Mouse (Mus musculus): Measurements from ENCODE around the gene Akap7.

Gene Akap7

DNA sequence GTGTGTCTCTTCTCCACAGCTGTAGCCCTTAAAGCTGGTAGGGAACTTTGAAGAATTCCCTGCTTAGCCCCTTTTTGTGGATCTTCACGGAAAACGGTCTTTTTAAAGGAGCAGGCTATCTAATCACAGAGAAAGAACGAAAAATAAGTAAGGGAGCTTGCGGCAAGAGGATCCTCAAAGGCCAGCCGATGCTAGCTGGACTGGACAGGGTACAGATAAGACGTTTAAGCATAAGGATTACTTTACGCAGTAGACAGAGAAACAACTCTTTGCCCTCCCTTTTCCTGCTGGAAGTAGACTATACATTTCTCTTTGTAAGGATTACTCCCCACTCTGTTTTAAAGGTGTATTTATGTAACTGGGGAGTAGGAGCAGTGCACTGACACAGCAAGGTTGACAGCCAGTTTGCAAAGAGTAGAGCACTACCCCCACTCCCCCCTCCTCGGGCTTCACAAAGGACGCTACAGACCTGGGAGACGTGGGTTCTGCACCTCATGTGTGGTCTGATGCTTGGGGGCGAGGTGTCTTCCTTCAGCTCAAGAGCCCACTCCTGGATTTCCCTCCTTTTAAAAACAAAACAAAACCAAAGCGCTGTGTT lies 9.9 kb downstream of the Akap7 start:
- DNase-seq (ENCODE audit: low read depth, low spot score): no peak

DNA sequence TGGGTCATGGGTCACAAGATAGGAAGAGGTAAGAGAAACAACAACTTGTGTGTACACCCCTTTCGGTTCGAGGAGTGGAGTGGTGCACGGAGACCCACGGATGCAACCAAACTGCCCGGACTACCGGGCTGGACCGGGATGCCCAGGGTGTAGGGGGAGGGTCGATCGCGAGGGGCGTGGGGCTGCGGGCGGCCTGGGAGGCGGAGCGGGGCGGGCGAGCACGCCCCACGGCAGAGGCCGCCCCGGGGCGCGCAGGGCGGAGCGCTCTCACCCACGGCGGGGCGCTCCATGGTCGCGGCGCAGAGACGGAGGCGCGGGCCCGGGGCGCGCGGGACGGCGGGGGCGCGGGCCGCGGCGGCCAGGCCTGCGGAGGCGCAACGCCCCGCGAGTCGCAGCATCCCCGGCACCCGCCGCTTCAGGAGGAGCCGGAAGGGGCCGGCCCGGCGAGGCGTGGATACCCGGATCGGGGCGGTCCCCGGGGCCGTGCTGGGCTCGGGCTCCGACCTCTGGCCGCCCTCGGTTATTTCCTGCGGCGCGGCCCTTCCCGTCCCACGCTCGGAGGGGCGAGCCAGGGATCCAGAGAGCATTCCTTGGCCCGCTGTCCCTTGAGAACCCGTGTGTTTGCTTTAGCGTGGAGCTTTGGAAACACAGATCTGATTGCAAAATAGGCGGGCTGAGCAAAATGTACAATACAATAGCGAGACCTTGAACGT lies 10.9 kb downstream of the Akap7 start:
- peak; percentile 77 for DNase-seq (ENCODE audit: low read depth, low spot score)

DNA sequence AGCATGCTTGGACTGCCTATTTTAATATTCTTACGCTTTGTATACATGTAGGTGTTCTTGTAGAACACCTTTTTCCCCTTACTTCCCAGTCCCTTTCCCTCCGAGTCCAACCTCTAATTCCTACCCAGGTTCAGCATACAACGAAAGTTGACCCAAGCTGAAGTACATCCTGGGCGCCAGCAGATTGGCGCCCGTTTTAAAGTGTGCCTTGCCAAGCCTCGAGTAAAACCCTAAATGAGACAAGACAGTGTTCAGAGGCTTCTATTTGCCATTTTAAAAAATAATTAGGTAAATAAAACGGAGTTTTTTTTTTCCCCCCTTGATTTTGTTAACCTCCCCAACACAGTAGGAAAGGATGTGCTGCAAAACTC lies 11.4 kb downstream of the Akap7 start:
- no peak for DNase-seq (ENCODE audit: low read depth, low spot score)

DNA sequence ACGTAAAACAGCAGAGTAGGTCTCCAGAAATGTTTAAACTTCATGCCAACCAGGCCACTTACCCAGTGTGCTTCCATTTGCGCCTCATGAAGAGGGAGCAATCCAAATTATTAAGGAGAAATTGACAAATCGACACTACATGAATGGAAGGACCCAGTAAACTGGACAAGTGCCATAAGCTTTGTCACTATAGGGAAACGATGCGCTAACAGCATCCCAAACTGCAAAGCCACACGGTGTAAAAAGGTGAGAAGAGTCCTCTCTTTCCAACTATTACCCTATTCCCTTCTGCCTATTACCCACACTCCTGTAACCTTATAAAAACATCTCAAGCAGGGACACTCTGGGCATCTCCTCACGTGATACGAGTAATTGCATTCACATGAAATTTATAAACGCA lies 11.8 kb downstream of the Akap7 start:
- no peak for DNase-seq (ENCODE audit: low read depth, low spot score)

DNA sequence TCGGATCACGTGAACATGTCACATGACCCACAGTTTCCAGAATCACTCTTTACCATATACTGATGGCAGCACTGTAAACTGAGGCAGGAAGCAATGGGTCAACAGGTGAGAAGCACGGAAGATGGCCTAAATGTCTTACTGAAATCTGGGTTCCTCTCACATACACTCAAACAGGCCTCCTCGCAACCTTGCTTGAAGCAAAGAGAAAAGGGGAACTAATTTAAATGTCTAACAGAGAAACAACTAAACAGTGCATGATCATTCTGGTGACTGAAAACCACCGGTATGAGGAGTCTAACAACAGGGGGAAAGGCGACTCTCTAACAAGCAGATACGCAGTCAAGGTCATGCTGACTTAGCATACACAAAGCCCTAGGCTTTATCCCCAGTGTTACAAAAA lies 12.7 kb downstream of the Akap7 start:
- no peak for DNase-seq (ENCODE audit: low read depth, low spot score)

DNA sequence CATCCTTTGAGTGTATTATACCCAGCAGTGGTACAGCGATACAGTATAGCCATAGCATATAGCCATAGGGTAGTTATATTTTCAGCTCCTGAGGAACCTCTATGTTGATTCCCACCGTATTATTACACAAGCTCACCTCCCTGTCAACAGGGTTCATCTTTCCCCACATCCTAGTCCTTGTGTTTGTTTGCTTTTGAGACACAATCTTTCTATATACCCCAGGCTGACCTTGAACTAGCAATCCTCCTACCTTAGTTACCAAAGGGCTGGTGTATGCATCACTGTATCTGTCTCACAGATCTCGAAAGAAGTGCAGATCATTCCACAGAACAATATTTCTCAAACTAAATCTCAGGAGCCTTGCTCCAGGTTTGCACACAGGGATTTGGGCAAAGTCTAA lies 13.9 kb downstream of the Akap7 start:
- DNase-seq (ENCODE audit: low read depth, low spot score): no peak

DNA sequence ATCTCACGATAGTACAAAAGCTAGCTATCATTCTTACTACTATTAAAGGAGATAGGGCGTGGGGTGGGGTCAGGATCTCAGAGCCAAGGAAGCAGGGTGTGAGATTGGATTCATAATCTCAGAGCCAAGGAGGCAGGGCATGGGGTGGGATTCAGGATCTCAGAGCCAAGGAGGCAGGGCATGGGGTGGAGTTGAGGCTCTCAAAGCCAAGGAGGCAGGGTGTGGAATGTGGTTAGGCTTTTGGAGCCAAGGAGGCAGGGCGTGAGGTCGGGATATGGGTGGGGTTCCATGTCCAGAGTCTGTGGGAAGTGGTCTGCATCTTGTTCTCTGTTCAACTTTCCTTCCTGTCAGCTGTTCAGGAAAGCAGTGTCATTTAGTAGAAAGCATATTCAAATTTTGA lies 16.6 kb downstream of the Akap7 start:
- DNase-seq (ENCODE audit: low read depth, low spot score): no peak

DNA sequence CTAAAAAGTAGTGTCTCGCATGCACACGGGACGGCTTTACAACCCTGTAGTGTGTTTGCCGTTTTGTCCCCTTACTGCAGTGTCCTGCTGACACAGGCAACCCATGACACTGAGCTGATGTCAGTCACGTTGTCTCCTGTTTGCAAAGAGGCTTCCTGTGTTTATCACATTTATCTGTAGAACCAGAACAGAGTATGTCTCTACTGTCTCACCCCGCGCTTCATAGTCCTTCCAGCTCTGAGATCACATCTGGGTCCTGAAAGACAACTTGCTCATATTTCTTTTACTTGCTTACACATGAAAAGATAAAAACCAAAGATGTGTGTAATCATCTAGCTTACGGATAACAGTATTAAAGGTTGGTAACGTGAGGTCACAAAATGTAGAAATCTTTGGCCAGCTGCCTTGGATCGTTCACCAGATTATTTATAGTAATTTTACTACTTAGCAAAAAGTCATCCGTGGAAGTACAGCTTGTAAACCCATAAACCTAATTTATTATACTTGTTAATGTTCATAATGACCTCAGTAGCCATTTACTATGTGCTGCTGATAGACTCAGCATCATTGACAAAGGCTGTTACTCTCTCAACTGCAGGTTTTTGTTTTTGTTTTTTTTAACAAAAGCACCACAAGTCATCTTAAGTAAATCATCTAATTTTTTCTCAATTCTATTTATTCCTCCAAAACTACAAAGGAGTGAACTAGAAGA lies 22.4 kb downstream of the Akap7 start:
- no peak for DNase-seq (ENCODE audit: low read depth, low spot score)

DNA sequence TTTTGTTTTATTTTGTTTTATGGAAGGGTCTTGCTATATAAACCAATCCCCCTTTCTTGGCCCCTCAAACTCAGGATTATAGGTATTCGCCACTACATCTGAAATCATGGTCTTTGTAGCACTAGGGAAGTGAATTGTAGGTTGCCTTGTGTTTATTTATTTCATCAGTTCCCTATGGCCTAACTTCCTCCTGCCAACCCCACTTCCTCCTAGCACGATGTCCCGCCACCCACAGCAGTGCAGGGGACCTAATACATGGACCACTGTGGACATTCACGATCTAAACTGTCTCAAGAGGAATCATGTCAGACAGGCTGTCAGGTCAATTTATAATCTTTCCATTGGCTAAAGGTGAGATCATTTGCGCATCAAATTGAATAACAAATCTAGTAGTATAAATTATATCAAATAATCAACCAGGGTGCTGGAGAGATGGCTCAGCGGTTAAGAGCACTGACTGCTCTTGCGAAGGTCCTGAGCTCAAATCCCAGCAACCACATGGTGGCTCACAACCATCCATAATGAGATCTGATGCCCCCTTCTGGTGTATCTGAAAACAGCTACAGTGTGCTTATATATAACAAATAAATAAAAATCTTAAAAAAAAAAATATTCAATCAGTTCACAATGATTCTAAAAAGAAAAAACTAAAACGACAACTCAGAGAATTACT lies 23.1 kb downstream of the Akap7 start:
- no peak for DNase-seq (ENCODE audit: low read depth, low spot score)

DNA sequence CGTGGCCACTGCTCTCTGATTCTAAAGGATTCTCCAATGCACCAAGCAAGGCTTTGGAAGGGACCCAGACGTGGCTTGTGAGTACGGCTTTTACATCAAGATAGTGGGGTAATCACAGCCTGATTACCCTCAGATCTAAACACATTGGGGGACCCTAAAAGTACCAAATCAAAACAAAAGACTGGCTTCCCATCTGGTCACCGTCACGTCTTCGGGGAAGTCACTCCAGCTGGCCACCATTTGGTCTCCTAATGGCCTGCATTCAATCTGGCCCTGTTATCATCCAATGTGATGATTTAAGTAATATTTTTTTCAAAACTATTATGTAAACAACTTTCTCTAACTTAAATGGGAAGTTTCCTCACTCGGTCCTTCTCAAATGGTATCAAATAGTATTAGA lies 24.3 kb downstream of the Akap7 start:
- no peak for DNase-seq (ENCODE audit: low read depth, low spot score)

DNA sequence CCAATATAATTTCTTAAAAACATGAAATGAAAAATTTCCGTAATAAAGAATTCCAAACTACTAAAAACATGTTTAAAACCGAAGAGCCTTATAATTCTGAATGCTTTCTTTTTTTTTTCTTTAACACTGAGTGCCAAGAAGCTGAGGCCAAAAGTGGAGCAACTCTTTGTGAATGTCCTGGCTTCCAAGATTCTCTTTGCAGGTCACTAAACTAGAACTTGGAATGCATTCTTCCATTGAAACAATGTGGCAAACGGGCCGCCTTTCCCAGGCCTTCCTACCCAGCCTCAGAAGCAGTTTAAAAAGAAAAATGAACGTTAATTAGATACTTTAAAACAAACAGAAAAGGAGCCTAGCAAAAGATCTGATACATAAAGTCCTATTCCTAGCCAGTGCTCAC lies 27.5 kb downstream of the Akap7 start:
- no peak for DNase-seq (ENCODE audit: low read depth, low spot score)

DNA sequence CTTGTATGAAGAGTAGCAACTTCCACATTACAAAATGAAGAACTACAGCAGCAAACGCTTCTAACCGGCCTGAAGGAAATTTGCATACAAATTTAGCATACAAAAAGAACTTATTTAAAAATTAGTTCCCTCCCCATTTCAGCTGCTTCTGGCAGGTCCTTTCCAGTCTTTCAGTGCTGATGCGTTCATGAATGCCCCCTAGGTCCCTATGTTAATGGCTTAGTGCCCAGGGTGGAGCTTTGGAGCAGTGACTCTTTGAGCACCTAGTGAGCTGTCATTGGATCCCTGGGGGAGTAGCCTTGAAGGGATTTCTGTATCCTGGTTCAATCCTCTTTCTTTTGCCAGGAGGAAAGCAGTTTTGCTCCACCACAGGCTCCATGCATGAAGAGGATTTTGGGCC lies 28.3 kb downstream of the Akap7 start:
- no peak for DNase-seq (ENCODE audit: low read depth, low spot score)

DNA sequence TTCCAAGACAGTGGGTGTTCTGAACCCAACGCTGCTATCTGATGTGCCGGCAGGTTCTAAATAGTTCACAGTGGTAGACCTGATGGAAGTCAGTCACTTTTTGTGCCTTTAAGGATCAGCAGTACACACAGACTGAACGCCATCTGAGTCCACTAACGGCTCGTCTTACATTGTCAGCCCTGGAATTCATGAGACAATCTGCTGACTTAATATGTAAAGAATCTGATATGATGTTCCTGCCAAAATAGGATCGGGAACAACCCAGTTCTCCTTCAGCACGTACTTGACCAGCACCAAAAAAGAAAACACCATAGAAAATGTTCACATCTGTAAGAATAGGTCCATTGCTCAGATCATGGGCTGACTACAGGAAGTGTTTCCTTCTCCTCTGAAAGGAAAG lies 32.2 kb downstream of the Akap7 start:
- no peak for DNase-seq (ENCODE audit: low read depth, low spot score)

DNA sequence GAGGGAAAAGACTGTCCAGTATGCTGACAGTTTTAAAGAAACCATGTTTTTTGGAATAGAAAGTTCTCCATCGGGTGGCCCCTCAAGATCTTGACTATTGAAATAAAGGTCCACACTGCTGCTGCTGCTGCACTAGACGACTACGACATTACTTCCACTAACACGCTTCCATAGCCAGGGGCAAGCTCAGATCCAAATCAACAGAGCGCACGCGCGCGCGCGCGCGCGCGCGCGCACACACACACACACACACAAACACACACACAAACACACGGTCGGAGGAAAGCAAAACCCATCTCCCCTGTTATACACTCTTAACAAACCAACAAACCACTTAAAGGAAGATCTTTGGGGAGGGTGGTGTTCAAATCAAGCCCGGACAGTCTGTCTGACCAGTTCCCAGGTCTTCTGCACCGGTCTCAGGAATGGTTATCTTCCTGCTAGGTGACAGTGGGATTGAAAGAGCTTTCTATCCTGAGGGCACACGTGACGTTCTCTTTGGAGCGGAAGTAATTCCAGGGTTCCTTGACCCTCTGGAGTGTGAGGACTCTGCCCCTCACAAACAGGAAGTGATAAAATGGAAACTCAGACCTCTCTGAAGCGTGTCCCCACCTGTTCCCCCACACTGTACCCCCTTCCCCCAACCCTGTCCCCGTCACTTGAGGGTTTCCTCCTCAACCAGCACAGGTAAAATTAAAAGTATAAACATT lies 32.9 kb downstream of the Akap7 start:
- no peak for DNase-seq (ENCODE audit: low read depth, low spot score)

DNA sequence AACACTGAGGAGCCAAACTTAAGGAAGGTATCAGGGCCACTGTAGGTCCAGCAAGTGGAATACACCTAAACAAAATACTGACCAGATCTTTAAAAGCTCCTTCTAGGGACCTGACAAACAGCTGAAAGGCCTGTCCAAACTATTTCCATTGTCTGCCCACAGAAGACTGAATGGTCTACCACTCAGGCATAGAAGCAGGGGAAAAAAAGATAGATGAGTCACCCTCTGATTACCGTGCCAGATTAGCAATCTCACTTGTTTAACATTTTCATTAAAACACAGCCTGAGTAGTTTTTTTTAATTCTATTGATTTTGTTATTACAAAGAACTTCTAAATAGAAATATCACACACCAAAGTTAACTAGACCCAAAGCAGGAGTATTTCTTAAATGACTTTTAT lies 33.9 kb downstream of the Akap7 start:
- no peak for DNase-seq (ENCODE audit: low read depth, low spot score)

DNA sequence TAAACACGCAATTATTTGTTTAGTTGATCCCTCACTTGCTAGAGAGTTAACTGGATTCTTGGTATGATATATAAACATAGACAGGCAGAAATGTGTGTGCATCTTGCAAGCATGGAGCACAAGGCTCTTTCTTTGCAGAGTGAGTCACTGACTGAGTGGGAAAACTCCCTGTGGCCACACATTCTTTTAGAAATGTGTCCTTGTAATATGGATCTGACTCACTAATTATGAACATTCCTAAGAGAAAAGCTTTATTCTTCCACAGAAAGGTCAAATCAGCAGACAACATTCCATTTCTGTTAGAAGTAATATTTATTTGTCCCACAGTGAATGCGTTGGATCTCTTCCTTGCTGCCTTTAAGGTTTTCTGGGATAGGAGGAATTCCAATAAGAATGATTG lies 35.9 kb downstream of the Akap7 start:
- DNase-seq (ENCODE audit: low read depth, low spot score): no peak

DNA sequence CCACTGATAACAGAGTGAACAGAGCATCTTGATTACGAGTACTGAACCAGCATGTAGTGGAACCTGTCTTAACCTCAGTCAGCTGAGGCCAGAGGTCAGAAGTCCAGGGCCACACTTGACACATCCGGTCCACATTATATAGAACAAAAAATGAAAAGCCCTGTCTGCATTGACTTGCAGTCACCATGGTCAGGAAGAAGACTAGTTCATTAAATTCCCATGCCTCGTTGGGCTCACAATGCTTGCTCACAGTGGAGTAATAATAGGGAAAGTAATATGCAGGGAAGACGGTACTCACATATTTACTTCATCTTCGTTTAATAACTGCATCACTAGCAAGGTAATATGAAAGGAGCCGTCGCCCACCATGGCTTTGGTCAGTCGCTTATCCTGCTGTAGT lies 36.5 kb downstream of the Akap7 start:
- no peak for DNase-seq (ENCODE audit: low read depth, low spot score)

DNA sequence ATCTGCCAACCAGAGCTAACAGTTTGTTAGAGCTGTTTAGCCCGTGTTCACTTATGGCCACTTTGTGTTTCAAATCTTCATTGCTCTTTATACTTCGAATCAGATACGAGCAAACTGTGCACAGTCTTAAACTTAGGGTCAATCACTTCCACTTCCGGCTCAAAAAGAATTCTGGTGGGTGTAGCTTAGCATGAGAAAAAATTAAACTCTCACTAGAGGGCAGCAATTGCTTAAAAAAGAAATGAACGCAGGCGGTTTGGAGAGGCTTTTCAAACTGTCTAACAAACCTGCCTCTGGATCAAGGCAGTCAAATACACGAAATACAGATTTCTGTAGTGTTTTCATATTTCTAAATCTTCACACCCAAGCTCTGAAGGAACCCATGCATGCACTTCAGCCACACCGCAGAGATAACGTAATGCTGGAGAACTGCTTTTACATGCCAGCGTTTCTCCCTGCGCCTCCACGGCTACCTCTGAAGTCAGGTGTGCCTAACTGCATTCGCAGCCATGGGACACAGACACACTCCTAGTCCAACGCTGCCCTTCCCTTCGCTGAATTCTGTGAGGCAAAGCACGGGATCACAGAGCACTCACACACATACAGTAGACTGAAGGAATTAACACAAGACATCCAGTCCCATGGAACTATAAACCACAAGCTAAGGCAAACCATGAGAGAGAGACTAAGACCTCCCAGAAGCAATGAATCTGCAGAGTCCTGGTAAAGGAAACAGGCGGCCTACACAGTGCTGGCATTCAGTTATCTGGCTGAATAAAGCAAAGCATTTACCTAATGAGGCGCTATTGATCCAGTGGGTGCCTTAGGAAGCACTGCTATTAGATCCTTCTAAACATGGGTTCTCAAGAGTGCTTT lies 39.0 kb downstream of the Akap7 start:
- peak; percentile 49 for DNase-seq (ENCODE audit: low read depth, low spot score)

DNA sequence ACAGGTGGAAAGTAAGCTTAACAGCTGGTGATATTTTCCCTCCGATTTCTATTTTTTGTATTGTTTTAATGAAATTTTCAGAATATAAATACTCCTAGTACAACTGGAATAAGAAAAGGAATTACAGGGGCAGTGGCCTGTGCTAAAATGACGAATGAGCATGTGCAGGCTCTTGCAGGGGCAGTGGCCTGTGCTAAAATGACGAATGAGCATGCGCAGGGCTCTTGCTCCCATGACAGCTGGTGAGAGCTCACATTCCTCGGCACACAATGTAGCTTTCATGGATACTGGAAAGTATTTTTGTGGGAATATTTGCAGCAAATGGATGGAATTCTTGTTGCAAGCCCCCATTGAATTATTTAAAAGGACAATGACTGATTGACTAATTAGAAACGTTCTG lies 46.5 kb downstream of the Akap7 start:
- DNase-seq (ENCODE audit: low read depth, low spot score): peak; percentile 81

DNA sequence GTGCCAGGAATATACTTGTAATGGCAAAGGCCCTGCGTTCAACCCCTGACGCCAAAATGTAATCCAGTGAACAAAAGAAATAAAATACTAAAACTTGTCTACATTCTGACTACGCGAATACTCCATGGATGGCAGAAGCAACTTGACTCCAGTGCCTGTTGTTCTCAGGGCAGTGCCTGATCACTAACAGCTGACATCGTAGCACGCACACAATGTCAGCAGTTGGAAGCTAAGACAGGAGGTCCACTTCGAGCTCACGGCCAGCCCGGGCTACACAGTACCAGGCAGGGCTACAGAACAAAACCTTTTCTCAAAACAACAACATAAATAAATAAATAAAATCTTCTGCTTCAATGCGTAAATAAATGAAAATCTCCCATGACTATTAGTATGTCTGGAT lies 46.9 kb downstream of the Akap7 start:
- no peak for DNase-seq (ENCODE audit: low read depth, low spot score)

DNA sequence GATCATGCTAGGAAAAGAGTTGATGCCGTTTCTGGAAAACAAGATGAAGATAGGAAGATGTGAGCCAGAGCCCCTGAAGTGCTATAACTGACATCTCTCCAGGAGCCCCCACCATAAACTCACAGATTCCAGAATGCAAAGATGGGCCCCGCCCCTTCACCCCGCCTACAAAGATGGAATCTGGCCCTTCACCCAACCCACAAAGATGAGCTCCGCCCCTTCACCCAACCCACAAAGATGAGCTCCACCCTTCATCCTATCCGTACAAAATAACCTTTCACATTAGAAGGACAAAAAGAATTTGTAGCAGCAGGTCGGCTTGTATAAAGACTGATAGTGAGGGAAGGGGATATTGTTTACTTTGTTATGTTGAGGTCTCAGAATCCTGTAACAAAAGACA lies 49.5 kb downstream of the Akap7 start:
- DNase-seq (ENCODE audit: low read depth, low spot score): no peak

Measured in mesoderm, embryonic 11.5 days (tissue).